Mouse (Mus musculus) liver, postnatal 0 days (tissue): ENCODE results near the gene Pbx2. TPM values are rescaled to one million over a fixed set of nuclear protein-coding genes. Genes with fewer than 3 reads are reported as not detected.
A peak's percentile ranks its signal among the peaks of the same experiment; 100 is the strongest.

ENCODE experiments used
- ATAC-seq: fragments of 200-750 bp; cut with Nextera tagmentation; 2 replicates; pipeline ENCODE4 v1.8.0; 2017; ENCODE audit warnings: mild to moderate bottlenecking, moderate library complexity
- DNase-seq: peaks from one replicate; pipeline ENCODE4 v3.0.0-alpha.2; 2016
- H3K27ac ChIP-seq: fragments of 300-500 bp; sonication (generic); 2 replicates; pipeline ENCODE4 v1.5.1; 2014; ENCODE audit warnings: antibody characterized with exemption, moderate library complexity, mild to moderate bottlenecking, low read depth
- H3K27me3 ChIP-seq: fragments of 300-500 bp; sonication (generic); 2 replicates; pipeline ENCODE4 v1.6.1; 2014; ENCODE audit warnings: low read length, control low read depth, mixed read lengths; ENCODE audit not compliant: insufficient read depth
- H3K36me3 ChIP-seq: fragments of 300-500 bp; sonication (generic); replicated peaks from 2 replicates; pipeline ENCODE4 v1.6.1; 2014; ENCODE audit warnings: mild to moderate bottlenecking, control low read depth, low read length, moderate library complexity, mixed read lengths; ENCODE audit not compliant: insufficient read depth
- H3K4me1 ChIP-seq: fragments of 300-500 bp; sonication (generic); 2 replicates; pipeline ENCODE4 v1.6.1; 2014; ENCODE audit warnings: antibody characterized with exemption, mild to moderate bottlenecking, control low read depth; ENCODE audit not compliant: insufficient read depth
- H3K4me2 ChIP-seq: fragments of 300-500 bp; sonication (generic); 2 replicates; pipeline ENCODE4 v1.6.1; 2014; ENCODE audit warnings: low read depth, mild to moderate bottlenecking, low read length, moderate library complexity, mixed read lengths
- H3K4me3 ChIP-seq: fragments of 300-500 bp; sonication (generic); 2 replicates; pipeline ENCODE4 v1.5.1; 2014; ENCODE audit warnings: low read depth, low read length
- H3K9ac ChIP-seq: fragments of 300-500 bp; sonication (generic); replicated peaks from 2 replicates; pipeline ENCODE4 v1.6.1; 2014; ENCODE audit warnings: mild to moderate bottlenecking, moderate library complexity
- H3K9me3 ChIP-seq: fragments of 300-500 bp; sonication (generic); 2 replicates; pipeline ENCODE4 v1.6.1; 2016; ENCODE audit warnings: mild to moderate bottlenecking, control low read depth, low read length, mixed read lengths
- CTCF ChIP-seq: sonication (generic); IDR thresholded peaks from 2 replicates; pipeline ENCODE4 v1.5.1; 2016; ENCODE audit warnings: antibody characterized with exemption, low read depth
- EP300 ChIP-seq: IDR thresholded peaks from 2 replicates; pipeline ENCODE4 v1.6.1; 2016; ENCODE audit warnings: antibody characterized with exemption, low read depth, mild to moderate bottlenecking
- WGBS: fragments of 180-500 bp; shearing (Covaris S2); extraction: QIAGEN DNeasy Blood & Tissue Kit; methylation state at CpG from one replicate; pipeline ENCODE4 v1.1.7; 2014; ENCODE audit not compliant: insufficient replicate concordance; 5-methylcytosine and 5-hydroxymethylcytosine counted together
- polyA plus RNA-seq: library from polyadenylated mRNA; unstranded; fragments of >200 nt; fragmentation: Nextera tagmentation; extraction: Ambion mirVana; gene quantifications from 2 replicates; pipeline ENCODE4 v1.2.1, GENCODE M21; 2015

Pbx2 gene
- polyA plus RNA-seq, 1 experiment from 2014 or later, result 3.6 TPM

- Histone ChIP-seq H3K4me3 (peak within 1 kb of the TSS; percentile 66), H3K36me3 (peaks cover 10% of the 10 kb centered on the region; the same call in 1 of the 2 replicates), H3K4me1 (peaks cover 49% of the 10 kb centered on the region), H3K9ac (peak within 1 kb of the TSS; percentile 72), H3K9me3 (no peaks in the 10 kb centered on the region; the same call in 1 of the 2 replicates), H3K27me3 (peaks cover 43% of the 10 kb centered on the region), H3K4me2 (peak within 1 kb of the TSS; percentile 92), H3K27ac (peak within 1 kb of the TSS; percentile 88)
- DNase-seq (peak; percentile 63), ATAC-seq (0 out of 2 replicates have a peak, but pooled peaks have one; percentile 26)
- TF ChIP-seq EP300, result no peak
- no peak for TF ChIP-seq CTCF
- 5% methylated on average over 28 of the region's 29 CpGs for WGBS
These were observed 37.0 kb downstream of the Pbx2 start, which contains the start of gene Ppt2 for GRCm38 (mm10) chr17:34627943-34628643. Ppt2 (minus strand) TSS chr17:34628510.

GRCm38 (mm10) chr17:34628644-34628967, 37.5 kb downstream of the Pbx2 start:
- H3K27ac ChIP-seq, result peak overlapping the region; percentile 88; the same call in 1 of the 2 replicates
- WGBS, result 53% methylated on average over 5 of the region's 5 CpGs
- ATAC-seq, result no peak
- TF ChIP-seq EP300, result no peak
- no peak for TF ChIP-seq CTCF
- peak overlapping the region; percentile 92 for H3K4me2 ChIP-seq
- H3K9me3 ChIP-seq, result no peaks in the 10 kb centered on the region; the same call in 1 of the 2 replicates
- no peak for DNase-seq
- H3K9ac ChIP-seq, result peak overlapping the region; percentile 72; the same call in 1 of the 2 replicates
- H3K27me3 ChIP-seq, result peaks cover 43% of the 10 kb centered on the region
- H3K36me3 ChIP-seq, result peaks cover 6% of the 10 kb centered on the region; the same call in 1 of the 2 replicates
- H3K4me1 ChIP-seq, result peaks cover 49% of the 10 kb centered on the region
- peak overlapping the region; percentile 66 for H3K4me3 ChIP-seq

GRCm38 (mm10) chr17:34629221-34629751, 38.2 kb downstream of the Pbx2 start, which contains the start of gene Prrt1:
Prrt1 (plus strand) TSS chr17:34629533.
- peak within 1 kb of the TSS; percentile 72; the same call in 1 of the 2 replicates for H3K9ac ChIP-seq
- peak within 1 kb of the TSS; percentile 66 for H3K4me3 ChIP-seq
- peaks cover 49% of the 10 kb centered on the region for H3K4me1 ChIP-seq
- ATAC-seq (no peak), DNase-seq (no peak)
- 15% methylated on average over 16 of the region's 16 CpGs for WGBS
- peaks cover 43% of the 10 kb centered on the region for H3K27me3 ChIP-seq
- peak within 1 kb of the TSS; percentile 88; the same call in 1 of the 2 replicates for H3K27ac ChIP-seq
- no peaks in the 10 kb centered on the region; the same call in 1 of the 2 replicates for H3K9me3 ChIP-seq
- peaks cover 6% of the 10 kb centered on the region; the same call in 1 of the 2 replicates for H3K36me3 ChIP-seq
- TF ChIP-seq CTCF, result no peak
- TF ChIP-seq EP300, result no peak
- H3K4me2 ChIP-seq, result peak within 1 kb of the TSS; percentile 92

DNA sequence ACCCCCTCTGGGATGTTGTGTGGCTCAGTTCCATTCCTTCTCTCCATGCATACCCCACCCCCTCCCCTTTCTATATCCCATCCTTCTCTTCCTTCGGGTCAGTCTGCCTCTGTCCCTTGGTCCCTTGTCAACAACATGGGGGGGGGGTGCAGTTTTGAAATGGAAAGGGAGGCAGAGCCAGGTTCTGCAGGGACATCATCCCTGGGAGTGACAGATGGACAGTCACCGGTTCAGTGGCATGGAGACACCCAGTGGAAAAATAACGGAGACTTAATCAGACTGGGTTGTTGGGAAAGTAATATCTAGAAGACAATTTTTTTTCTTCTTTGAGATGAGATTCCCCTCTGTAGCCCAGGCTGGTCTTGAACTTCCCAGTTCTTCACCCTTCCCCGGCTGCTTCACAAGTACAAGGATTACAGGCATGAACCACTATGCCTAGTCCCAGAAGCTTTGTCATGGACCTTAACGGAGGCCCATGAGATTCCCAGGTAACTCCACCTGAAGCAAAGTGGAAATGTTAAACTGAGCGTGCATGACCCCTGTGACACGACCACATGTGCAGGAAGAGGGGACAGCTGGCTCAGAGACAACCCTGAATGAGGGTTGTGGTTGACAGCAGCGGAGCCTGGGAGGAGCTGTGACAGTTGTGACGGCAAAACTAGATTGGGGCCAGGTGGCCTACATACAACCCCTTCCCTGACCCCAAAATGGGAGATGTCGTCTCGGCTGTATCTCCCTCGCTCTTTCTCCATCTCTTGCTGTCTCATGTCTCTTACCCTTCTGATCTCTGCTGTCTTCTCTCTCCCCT, 38.9 kb downstream of the Pbx2 start:
- Histone ChIP-seq H3K4me1 (peaks cover 49% of the 10 kb centered on the region), H3K9ac (no peak overlapping the region), H3K27me3 (peaks cover 43% of the 10 kb centered on the region), H3K9me3 (no peaks in the 10 kb centered on the region; the same call in 1 of the 2 replicates), H3K4me3 (no peak overlapping the region), H3K27ac (no peak overlapping the region), H3K36me3 (peaks cover 5% of the 10 kb centered on the region; the same call in 1 of the 2 replicates), H3K4me2 (no peak overlapping the region)
- ATAC-seq, result no peak
- no peak for DNase-seq
- no peak for TF ChIP-seq CTCF
- TF ChIP-seq EP300, result no peak
- WGBS, result 21% methylated on average over 12 of the region's 12 CpGs

- peaks cover 49% of the 10 kb centered on the region for H3K4me1 ChIP-seq
- H3K9ac ChIP-seq, result no peak overlapping the region
- H3K27ac ChIP-seq, result no peak overlapping the region
- TF ChIP-seq CTCF (no peak), EP300 (no peak)
- H3K36me3 ChIP-seq, result no peaks in the 10 kb centered on the region
- H3K9me3 ChIP-seq, result no peaks in the 10 kb centered on the region; the same call in 1 of the 2 replicates
- H3K4me2 ChIP-seq, result peak overlapping the region; percentile 62
- 2% methylated on average over 37 of the region's 48 CpGs for WGBS
- H3K27me3 ChIP-seq, result peaks cover 43% of the 10 kb centered on the region
- DNase-seq (no peak), ATAC-seq (no peak)
- H3K4me3 ChIP-seq, result peak overlapping the region; percentile 27
These were observed 39.8 kb downstream of the Pbx2 start for GRCm38 (mm10) chr17:34630761-34631301.
